Mouse (Mus musculus): ENCODE data around the gene Socs7. TPM values are rescaled to one million over a fixed set of nuclear protein-coding genes. Genes with fewer than 3 reads are reported as not detected.

Gene Socs7
- polyA plus RNA-seq, 1 experiment from 2014 or later: 10.6 TPM

DNA sequence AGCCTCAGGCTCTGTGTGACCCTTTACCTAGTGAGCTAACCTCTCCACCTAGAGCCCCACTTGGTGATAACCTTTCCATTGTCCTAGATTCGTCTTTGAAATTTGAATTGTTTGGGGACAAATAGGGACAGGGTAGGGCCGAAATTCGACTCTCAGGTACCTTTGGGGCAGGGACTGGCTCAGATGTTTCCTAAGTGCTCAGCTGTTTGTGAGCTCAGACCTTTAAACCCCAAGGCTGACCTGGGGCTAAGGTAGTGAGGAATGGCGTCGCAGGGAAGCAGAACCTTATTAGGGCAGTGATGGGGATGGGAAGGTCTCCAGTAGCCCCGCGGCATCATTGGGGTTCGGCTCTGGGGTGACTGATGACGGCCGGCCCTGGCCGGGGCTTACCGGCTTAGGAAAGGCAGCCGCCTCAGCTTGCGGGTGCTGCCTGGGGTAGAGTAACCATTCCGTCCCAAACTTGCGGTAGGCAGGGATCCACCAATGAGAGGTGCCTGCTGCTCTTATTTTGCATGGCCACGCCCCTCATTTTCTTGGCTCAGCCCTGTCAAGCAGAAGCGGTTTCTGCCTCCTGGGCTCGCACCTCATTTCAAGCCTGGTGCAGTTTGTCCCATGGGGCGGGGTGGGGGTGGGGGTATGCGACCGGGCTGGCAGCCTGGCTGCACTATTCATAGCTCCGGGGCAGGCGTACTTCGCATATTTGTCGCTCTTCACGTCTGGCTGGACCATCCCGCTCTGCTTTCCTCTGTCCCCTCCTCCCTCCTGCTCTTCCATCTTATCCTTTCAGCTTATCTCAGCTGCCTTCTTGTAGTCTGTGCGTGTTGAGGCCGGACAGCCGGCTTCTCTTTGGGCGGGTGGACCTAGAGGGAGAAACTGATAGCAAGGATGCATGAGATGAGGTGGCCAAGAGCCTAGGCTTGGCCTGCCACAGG lies 65.7 kb downstream of the Socs7 start:
- Histone ChIP-seq H3K27me3 (no peaks in the 10 kb centered on the region), H3K9me3 (no peaks in the 10 kb centered on the region), H3K4me1 (peaks cover 12% of the 10 kb centered on the region), H3K4me2 (replicated peaks) (peak overlapping the region; percentile 65), H3K4me3 (peak overlapping the region; percentile 39), H3K36me3 (no peaks in the 10 kb centered on the region), H3K9ac (replicated peaks) (peak overlapping the region; percentile 44), H3K27ac (replicated peaks) (0 out of 2 replicates have a peak overlapping the region, but pooled peaks have one; percentile 0)
- 1% methylated on average over 32 of the region's 32 CpGs for WGBS
- ATAC-seq (replicated peaks): peak; percentile 89

DNA sequence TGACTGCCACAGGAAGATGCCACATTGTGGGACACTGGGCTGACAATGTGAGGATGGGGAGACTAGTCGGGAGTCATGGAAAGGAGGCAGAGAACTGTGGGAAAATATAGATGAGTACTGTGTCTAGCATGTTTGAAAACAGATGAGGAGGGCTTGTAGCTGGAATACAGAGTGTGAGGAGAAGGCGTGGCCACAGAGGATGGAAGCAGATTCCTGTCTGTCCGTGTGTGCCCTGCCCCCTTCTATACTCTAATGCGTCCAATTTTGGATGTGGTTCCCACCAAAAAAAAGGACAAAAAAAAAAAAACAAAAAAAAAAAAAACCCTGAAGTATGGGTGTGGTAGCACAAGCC lies 66.4 kb downstream of the Socs7 start:
- H3K27ac ChIP-seq (replicated peaks): 0 out of 2 replicates have a peak overlapping the region, but pooled peaks have one; percentile 0
- peak; percentile 17; the same call in 1 of the 2 replicates for ATAC-seq (replicated peaks)

DNA sequence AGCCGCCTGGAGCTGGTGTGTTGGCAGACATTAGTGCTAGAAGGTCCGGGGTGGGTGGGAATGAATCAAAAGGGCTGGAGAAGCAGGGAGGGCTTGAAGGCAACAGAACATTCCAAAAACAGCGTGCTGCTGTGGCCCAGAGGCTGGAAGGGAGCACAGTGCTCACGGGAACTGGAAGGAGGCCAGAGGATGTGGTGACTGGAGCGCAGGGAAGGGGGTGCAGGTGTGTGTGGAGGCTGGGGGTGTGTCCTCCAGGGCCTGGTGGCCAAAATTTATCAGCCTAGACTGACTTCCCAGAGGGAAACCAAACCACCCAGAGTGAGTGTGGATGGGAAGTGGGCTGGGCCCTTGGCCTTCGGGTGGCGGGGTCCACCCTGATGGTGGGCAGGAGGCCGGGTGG lies 67.3 kb downstream of the Socs7 start:
- no peaks in the 10 kb centered on the region for H3K36me3 ChIP-seq

More for the DNA sequence above, 66.4 kb downstream of the Socs7 start:
- Histone ChIP-seq H3K9me3 (no peaks in the 10 kb centered on the region), H3K4me3 (peak overlapping the region; percentile 39), H3K9ac (replicated peaks) (peak overlapping the region; percentile 44), H3K36me3 (no peaks in the 10 kb centered on the region), H3K4me1 (peaks cover 12% of the 10 kb centered on the region), H3K4me2 (replicated peaks) (peak overlapping the region; percentile 65), H3K27me3 (no peaks in the 10 kb centered on the region)
- WGBS: 45% methylated on average over 4 of the region's 4 CpGs

DNA sequence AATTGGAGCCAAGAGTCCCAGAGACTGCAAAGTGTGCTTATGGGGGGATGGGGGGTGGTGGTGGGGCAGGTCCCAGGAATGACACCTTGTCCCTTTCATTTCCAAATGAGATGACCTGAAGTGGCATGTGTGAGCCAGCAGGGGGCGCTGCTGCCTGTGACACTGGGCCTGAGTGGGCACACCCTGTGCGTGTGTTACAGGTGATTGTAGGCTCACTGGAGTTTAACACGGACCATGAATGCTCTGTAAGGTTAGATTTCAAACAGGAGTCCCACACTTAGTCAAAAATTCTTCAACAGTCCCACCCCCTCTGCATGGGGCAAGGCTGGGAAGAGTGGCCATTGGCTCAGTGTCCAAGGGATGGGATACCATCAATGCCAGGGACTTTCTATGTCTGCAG lies 69.7 kb downstream of the Socs7 start:
- Histone ChIP-seq H3K4me1 (peaks cover 20% of the 10 kb centered on the region), H3K27me3 (no peaks in the 10 kb centered on the region), H3K27ac (replicated peaks) (no peak overlapping the region), H3K4me3 (no peak overlapping the region), H3K36me3 (no peaks in the 10 kb centered on the region), H3K9me3 (no peaks in the 10 kb centered on the region), H3K9ac (replicated peaks) (no peak overlapping the region), H3K4me2 (replicated peaks) (no peak overlapping the region)
- 11% methylated on average over 3 of the region's 3 CpGs for WGBS
- ATAC-seq (replicated peaks): no peak

More for the DNA sequence above, 67.3 kb downstream of the Socs7 start:
- ATAC-seq (replicated peaks): no peak
- Histone ChIP-seq H3K4me1 (peaks cover 13% of the 10 kb centered on the region), H3K4me3 (no peak overlapping the region), H3K27me3 (no peaks in the 10 kb centered on the region), H3K27ac (replicated peaks) (no peak overlapping the region), H3K9me3 (no peaks in the 10 kb centered on the region), H3K9ac (replicated peaks) (no peak overlapping the region), H3K4me2 (replicated peaks) (no peak overlapping the region)
- WGBS: 74% methylated on average over 8 of the region's 8 CpGs

DNA sequence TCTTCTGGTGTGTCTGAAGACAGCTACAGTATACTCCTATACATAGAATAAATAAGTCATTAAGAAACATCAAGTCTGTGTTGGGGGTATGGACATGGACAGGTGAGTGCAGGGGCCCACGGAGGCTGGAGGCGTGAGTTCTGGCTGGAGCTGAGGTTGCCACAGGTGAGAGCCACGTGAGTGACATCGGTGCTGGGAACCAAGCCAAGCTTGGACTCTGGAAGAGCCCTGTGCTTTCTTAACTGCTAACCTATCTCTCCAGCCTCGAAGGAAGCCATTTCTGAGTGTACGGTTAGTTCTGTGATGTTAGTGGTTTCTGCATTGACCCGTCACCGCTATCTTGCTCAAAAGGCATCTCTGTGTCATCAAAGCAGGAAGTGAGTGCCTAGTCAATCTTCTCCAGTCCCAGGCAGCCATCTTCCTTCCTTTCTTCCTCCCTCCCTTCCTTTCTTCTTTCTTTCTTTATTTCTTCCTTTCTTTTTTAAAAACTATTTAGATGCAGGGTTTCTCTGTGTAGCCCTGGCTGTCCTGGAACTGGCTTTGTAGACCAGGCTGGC lies 70.7 kb downstream of the Socs7 start:
- Histone ChIP-seq H3K27me3 (no peaks in the 10 kb centered on the region), H3K4me1 (peaks cover 15% of the 10 kb centered on the region), H3K9ac (replicated peaks) (no peak overlapping the region), H3K4me2 (replicated peaks) (no peak overlapping the region), H3K36me3 (no peaks in the 10 kb centered on the region), H3K9me3 (no peaks in the 10 kb centered on the region), H3K27ac (replicated peaks) (no peak overlapping the region), H3K4me3 (no peak overlapping the region)
- WGBS: 89% methylated on average over 8 of the region's 8 CpGs
- ATAC-seq (replicated peaks): no peak

DNA sequence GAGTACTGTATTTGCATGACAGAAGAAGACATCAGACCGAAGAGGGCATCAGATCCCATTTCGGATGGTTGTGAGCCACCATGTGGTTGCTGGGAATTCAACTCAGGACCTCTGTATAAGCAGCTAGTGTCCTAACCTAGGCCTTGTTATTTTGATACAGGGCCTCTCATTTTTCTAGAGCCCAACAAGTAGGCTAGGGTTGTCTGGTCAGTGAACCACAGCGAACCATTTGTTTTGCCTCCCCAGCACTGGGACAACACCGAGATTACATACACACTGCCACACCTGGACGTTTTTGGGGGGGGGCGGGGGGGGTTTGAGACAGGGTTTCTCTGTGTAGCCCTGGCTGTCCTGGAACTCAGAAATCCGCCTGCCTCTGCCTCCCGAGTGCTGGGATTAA lies 71.8 kb downstream of the Socs7 start:
- Histone ChIP-seq H3K27me3 (peaks cover 10% of the 10 kb centered on the region; the same call in 1 of the 2 replicates), H3K4me2 (replicated peaks) (no peak overlapping the region), H3K27ac (replicated peaks) (no peak overlapping the region), H3K4me3 (no peak overlapping the region), H3K9ac (replicated peaks) (no peak overlapping the region), H3K36me3 (no peaks in the 10 kb centered on the region), H3K4me1 (peaks cover 8% of the 10 kb centered on the region), H3K9me3 (no peaks in the 10 kb centered on the region)
- 76% methylated on average over 8 of the region's 8 CpGs for WGBS
- ATAC-seq (replicated peaks): no peak

DNA sequence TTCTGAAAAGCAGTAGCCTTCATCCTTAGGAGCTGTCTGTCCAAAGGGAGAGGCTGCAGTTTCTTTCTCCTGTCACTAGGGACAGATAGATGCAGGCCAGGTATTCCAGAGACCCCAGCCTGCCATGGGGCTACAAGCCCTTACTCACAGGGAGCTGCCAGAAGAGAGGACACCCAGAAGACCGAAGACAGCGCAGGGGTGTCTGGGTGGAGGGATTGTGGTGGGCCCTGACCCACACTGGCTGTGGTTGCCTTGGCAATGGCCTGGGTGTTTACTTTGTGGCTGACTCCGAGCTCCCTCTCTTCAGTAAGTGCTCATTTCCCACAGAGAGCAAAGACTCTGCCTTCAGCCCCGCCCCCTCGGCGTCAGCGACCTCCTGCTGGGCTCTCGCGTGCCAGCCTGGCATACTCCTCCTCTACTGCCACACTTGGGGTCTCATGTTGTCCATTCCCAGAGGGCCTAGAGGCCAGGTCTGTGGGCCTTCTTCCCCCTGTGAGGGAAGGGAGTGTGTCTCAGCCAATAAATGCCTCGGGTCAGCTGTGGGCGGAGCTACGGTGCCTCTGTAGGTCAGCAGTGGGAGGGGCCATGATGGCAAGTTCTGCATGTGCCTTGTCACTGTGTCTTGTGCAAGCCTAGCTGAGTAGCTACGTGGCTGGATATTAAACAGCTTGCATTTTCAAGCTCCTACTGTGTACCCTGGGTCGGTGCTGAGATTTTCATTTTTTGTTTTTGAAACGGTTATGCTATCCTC lies 72.5 kb downstream of the Socs7 start:
- Histone ChIP-seq H3K4me3 (peak overlapping the region; percentile 27), H3K27me3 (peaks cover 17% of the 10 kb centered on the region; the same call in 1 of the 2 replicates), H3K27ac (replicated peaks) (no peak overlapping the region; the same call in 1 of the 2 replicates), H3K36me3 (no peaks in the 10 kb centered on the region), H3K9ac (replicated peaks) (no peak overlapping the region), H3K4me2 (replicated peaks) (peak overlapping the region; percentile 37), H3K4me1 (peaks cover 10% of the 10 kb centered on the region), H3K9me3 (no peaks in the 10 kb centered on the region)
- ATAC-seq (replicated peaks): peak; percentile 55; the same call in 1 of the 2 replicates
- WGBS: 6% methylated on average over 15 of the region's 15 CpGs

- no peak overlapping the region for H3K4me2 ChIP-seq (replicated peaks)
- no peak overlapping the region for H3K9ac ChIP-seq (replicated peaks)
- H3K36me3 ChIP-seq: no peaks in the 10 kb centered on the region
- 0 out of 2 replicates have a peak overlapping the region, but pooled peaks have one; percentile 19 for H3K27ac ChIP-seq (replicated peaks)
- no peaks in the 10 kb centered on the region for H3K9me3 ChIP-seq
- no peak for ATAC-seq (replicated peaks)
- H3K27me3 ChIP-seq: peaks cover 21% of the 10 kb centered on the region; the same call in 1 of the 2 replicates
- H3K4me1 ChIP-seq: peaks cover 21% of the 10 kb centered on the region
- H3K4me3 ChIP-seq: no peak overlapping the region
- 76% methylated on average over 13 of the region's 13 CpGs for WGBS
These were observed 73.6 kb downstream of the Socs7 start for GRCm38 (mm10) chr11:97435808-97436491.

GRCm38 (mm10) chr11:97437745-97438144 lies 75.4 kb downstream of the Socs7 start:
- no peak for ATAC-seq (replicated peaks)
- Histone ChIP-seq H3K4me3 (no peak overlapping the region), H3K9me3 (no peaks in the 10 kb centered on the region), H3K27ac (replicated peaks) (0 out of 2 replicates have a peak overlapping the region, but pooled peaks have one; percentile 11), H3K4me1 (peaks cover 36% of the 10 kb centered on the region), H3K36me3 (no peaks in the 10 kb centered on the region), H3K27me3 (peaks cover 21% of the 10 kb centered on the region; the same call in 1 of the 2 replicates), H3K9ac (replicated peaks) (no peak overlapping the region), H3K4me2 (replicated peaks) (no peak overlapping the region)
- 14% methylated on average over 5 of the region's 5 CpGs for WGBS

GRCm38 (mm10) chr11:97438868-97439267 lies 76.5 kb downstream of the Socs7 start:
- Histone ChIP-seq H3K4me1 (peaks cover 37% of the 10 kb centered on the region), H3K27me3 (peaks cover 21% of the 10 kb centered on the region; the same call in 1 of the 2 replicates), H3K4me3 (no peak overlapping the region), H3K27ac (replicated peaks) (no peak overlapping the region; the same call in 1 of the 2 replicates), H3K9ac (replicated peaks) (no peak overlapping the region), H3K4me2 (replicated peaks) (no peak overlapping the region), H3K9me3 (no peaks in the 10 kb centered on the region), H3K36me3 (no peaks in the 10 kb centered on the region)
- ATAC-seq (replicated peaks): no peak
- WGBS: 66% methylated on average over 9 of the region's 9 CpGs

DNA sequence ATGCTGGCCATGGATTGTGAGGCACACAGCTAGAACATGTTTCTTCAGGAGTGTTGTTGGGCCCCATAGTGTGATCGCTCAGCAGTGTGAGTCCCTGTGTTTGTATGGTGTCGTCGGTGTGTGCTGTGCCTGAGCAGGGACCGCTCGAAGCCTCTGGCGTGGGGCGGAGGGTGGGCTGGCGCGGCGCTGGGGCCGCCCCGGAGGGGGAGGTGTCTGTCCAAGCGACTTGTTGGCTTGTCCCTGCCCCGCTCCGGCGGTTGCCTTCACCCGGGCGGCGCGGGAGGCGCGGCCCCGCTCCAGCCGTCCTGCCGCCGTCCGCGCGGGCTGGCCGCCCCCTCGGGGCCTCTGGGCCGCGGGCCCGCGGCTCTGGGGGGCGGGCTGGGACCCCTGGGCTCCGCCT lies 77.6 kb downstream of the Socs7 start:
- H3K4me2 ChIP-seq (replicated peaks): peak overlapping the region; percentile 34
- no peak for ATAC-seq (replicated peaks)
- no peak overlapping the region for H3K27ac ChIP-seq (replicated peaks)
- no peaks in the 10 kb centered on the region for H3K9me3 ChIP-seq
- peaks cover 21% of the 10 kb centered on the region; the same call in 1 of the 2 replicates for H3K27me3 ChIP-seq
- 7% methylated on average over 34 of the region's 37 CpGs for WGBS
- H3K4me3 ChIP-seq: peak overlapping the region; percentile 30
- H3K36me3 ChIP-seq: no peaks in the 10 kb centered on the region
- H3K4me1 ChIP-seq: peaks cover 32% of the 10 kb centered on the region
- peak overlapping the region; percentile 7; the same call in 1 of the 2 replicates for H3K9ac ChIP-seq (replicated peaks)
